Mouse (Mus musculus) kidney, embryonic 14.5 days (tissue): ENCODE results near the gene Hipk2. TPM values are rescaled to one million over a fixed set of nuclear protein-coding genes. Genes with fewer than 3 reads are reported as not detected.

ENCODE experiments used
- ATAC-seq: fragments of 200-750 bp; cut with Nextera tagmentation; 2 replicates; pipeline ENCODE4 v1.8.0; 2017; ENCODE audit warnings: moderate number of reproducible peaks, mild to moderate bottlenecking, moderate TSS enrichment, moderate library complexity; ENCODE audit not compliant: low FRiP score, low TSS enrichment
- H3K27ac ChIP-seq: fragments of 300-500 bp; sonication (generic); 2 replicates; pipeline ENCODE4 v1.5.1; 2014; ENCODE audit warnings: low read depth, mild to moderate bottlenecking, low read length, moderate library complexity, mixed read lengths
- H3K27me3 ChIP-seq: fragments of 300-500 bp; sonication (generic); 2 replicates; pipeline ENCODE4 v1.6.1; 2014; ENCODE audit warnings: mild to moderate bottlenecking, low read length; ENCODE audit not compliant: control insufficient read depth, insufficient read depth
- H3K36me3 ChIP-seq: fragments of 300-500 bp; sonication (generic); 2 replicates; pipeline ENCODE4 v1.6.1; 2014; ENCODE audit warnings: low read length, mixed read lengths; ENCODE audit not compliant: control insufficient read depth, insufficient read depth
- H3K4me1 ChIP-seq: fragments of 300-500 bp; sonication (generic); 2 replicates; pipeline ENCODE4 v1.6.1; 2014; ENCODE audit warnings: low read length, mixed read lengths; ENCODE audit not compliant: control insufficient read depth, insufficient read depth
- H3K4me2 ChIP-seq: fragments of 300-500 bp; sonication (generic); replicated peaks from 2 replicates; pipeline ENCODE4 v1.6.1; 2014; ENCODE audit warnings: low read depth, mild to moderate bottlenecking, low read length
- H3K4me3 ChIP-seq: fragments of 300-500 bp; sonication (generic); 2 replicates; pipeline ENCODE4 v1.5.1; 2014; ENCODE audit warnings: mild to moderate bottlenecking, low read length
- H3K9ac ChIP-seq: fragments of 300-500 bp; sonication (generic); 2 replicates; pipeline ENCODE4 v1.6.1; 2014; ENCODE audit warnings: low read depth, mild to moderate bottlenecking, low read length, moderate library complexity
- H3K9me3 ChIP-seq: fragments of 300-500 bp; sonication (generic); 2 replicates; pipeline ENCODE4 v1.6.1; 2016; ENCODE audit warnings: low read length; ENCODE audit not compliant: control insufficient read depth
- WGBS: fragments of 180-500 bp; shearing (Covaris S2); extraction: QIAGEN DNeasy Blood & Tissue Kit; methylation state at CpG from one replicate; pipeline ENCODE4 v1.1.7; 2014; 5-methylcytosine and 5-hydroxymethylcytosine counted together
- polyA plus RNA-seq: library from polyadenylated mRNA; unstranded; fragments of >200 nt; fragmentation: Nextera tagmentation; extraction: Ambion mirVana; gene quantifications from 2 replicates; pipeline ENCODE4 v1.2.1, GENCODE M21; 2014

The Hipk2 gene
- polyA plus RNA-seq, 1 experiment from 2014 or later = 33.6 TPM

GRCm38 (mm10) chr6:38847958-38848910 lies 27.7 kb downstream of the Hipk2 start:
- 62% methylated on average over 3 of the region's 3 CpGs for WGBS
- no peak for ATAC-seq
- Histone ChIP-seq H3K4me2 (no peak overlapping the region), H3K27me3 (no peaks in the 10 kb centered on the region), H3K27ac (no peak overlapping the region), H3K4me3 (no peak overlapping the region), H3K4me1 (peaks cover 13% of the 10 kb centered on the region; the same call in 1 of the 2 replicates), H3K9me3 (no peaks in the 10 kb centered on the region), H3K9ac (no peak overlapping the region), H3K36me3 (no peaks in the 10 kb centered on the region)

- H3K4me2 ChIP-seq = no peak overlapping the region
- no peaks in the 10 kb centered on the region for H3K27me3 ChIP-seq
- H3K36me3 ChIP-seq = no peaks in the 10 kb centered on the region
- no peak overlapping the region for H3K27ac ChIP-seq
- H3K9me3 ChIP-seq = no peaks in the 10 kb centered on the region
- no peak overlapping the region for H3K9ac ChIP-seq
- no peak for ATAC-seq
- no peak overlapping the region for H3K4me3 ChIP-seq
- peaks cover 17% of the 10 kb centered on the region; the same call in 1 of the 2 replicates for H3K4me1 ChIP-seq
- WGBS = 78% methylated on average over 1 of the region's 1 CpGs
Measured at GRCm38 (mm10) chr6:38847447-38847846, 28.5 kb downstream of the Hipk2 start.

- H3K4me3 ChIP-seq = no peak overlapping the region
- no peaks in the 10 kb centered on the region for H3K9me3 ChIP-seq
- ATAC-seq = no peak
- 86% methylated on average over 6 of the region's 6 CpGs for WGBS
- H3K27ac ChIP-seq = no peak overlapping the region
- no peaks in the 10 kb centered on the region for H3K27me3 ChIP-seq
- no peak overlapping the region for H3K9ac ChIP-seq
- peaks cover 17% of the 10 kb centered on the region; the same call in 1 of the 2 replicates for H3K4me1 ChIP-seq
- no peaks in the 10 kb centered on the region for H3K36me3 ChIP-seq
- no peak overlapping the region for H3K4me2 ChIP-seq
Measured at GRCm38 (mm10) chr6:38846330-38847195, 29.4 kb downstream of the Hipk2 start.

- H3K9me3 ChIP-seq = no peaks in the 10 kb centered on the region
- H3K4me1 ChIP-seq = peaks cover 17% of the 10 kb centered on the region; the same call in 1 of the 2 replicates
- H3K36me3 ChIP-seq = no peaks in the 10 kb centered on the region; the same call in 1 of the 2 replicates
- ATAC-seq = no peak
- H3K27ac ChIP-seq = no peak overlapping the region
- H3K4me2 ChIP-seq = no peak overlapping the region
- no peaks in the 10 kb centered on the region for H3K27me3 ChIP-seq
- H3K4me3 ChIP-seq = no peak overlapping the region
- H3K9ac ChIP-seq = no peak overlapping the region
- WGBS = 72% methylated on average over 5 of the region's 5 CpGs
Measured at GRCm38 (mm10) chr6:38845876-38846275, 30.1 kb downstream of the Hipk2 start.

- WGBS = 54% methylated on average over 1 of the region's 1 CpGs
- peaks cover 17% of the 10 kb centered on the region; the same call in 1 of the 2 replicates for H3K4me1 ChIP-seq
Measured at GRCm38 (mm10) chr6:38845117-38845516, 30.8 kb downstream of the Hipk2 start.

GRCm38 (mm10) chr6:38841551-38841950 lies 34.4 kb downstream of the Hipk2 start:
- no peak overlapping the region for H3K9ac ChIP-seq
- 92% methylated on average over 3 of the region's 3 CpGs for WGBS

More at GRCm38 (mm10) chr6:38845117-38845516, 30.8 kb downstream of the Hipk2 start:
- no peaks in the 10 kb centered on the region for H3K9me3 ChIP-seq
- no peak overlapping the region for H3K4me2 ChIP-seq
- no peak for ATAC-seq
- no peaks in the 10 kb centered on the region; the same call in 1 of the 2 replicates for H3K36me3 ChIP-seq
- no peak overlapping the region for H3K27ac ChIP-seq
- no peak overlapping the region for H3K9ac ChIP-seq
- no peak overlapping the region for H3K4me3 ChIP-seq
- no peaks in the 10 kb centered on the region for H3K27me3 ChIP-seq

GRCm38 (mm10) chr6:38840780-38841179 lies 35.2 kb downstream of the Hipk2 start:
- H3K36me3 ChIP-seq = no peaks in the 10 kb centered on the region; the same call in 1 of the 2 replicates
- no peak overlapping the region for H3K4me3 ChIP-seq
- H3K27me3 ChIP-seq = no peaks in the 10 kb centered on the region
- ATAC-seq = no peak
- no peak overlapping the region for H3K27ac ChIP-seq
- H3K9me3 ChIP-seq = no peaks in the 10 kb centered on the region
- 0 out of 2 replicates have a peak, but pooled peaks cover 4% of the 10 kb centered on the region for H3K4me1 ChIP-seq
- WGBS = 71% methylated on average over 1 of the region's 1 CpGs
- H3K9ac ChIP-seq = no peak overlapping the region
- H3K4me2 ChIP-seq = no peak overlapping the region

More at GRCm38 (mm10) chr6:38841551-38841950, 34.4 kb downstream of the Hipk2 start:
- Histone ChIP-seq H3K4me1 (peaks cover 8% of the 10 kb centered on the region; the same call in 1 of the 2 replicates), H3K4me2 (no peak overlapping the region), H3K9me3 (no peaks in the 10 kb centered on the region), H3K27ac (no peak overlapping the region), H3K4me3 (no peak overlapping the region), H3K36me3 (no peaks in the 10 kb centered on the region; the same call in 1 of the 2 replicates), H3K27me3 (no peaks in the 10 kb centered on the region)
- ATAC-seq = no peak

- no peak overlapping the region for H3K9ac ChIP-seq
- H3K4me2 ChIP-seq = no peak overlapping the region
- no peak overlapping the region for H3K4me3 ChIP-seq
- no peak for ATAC-seq
- no peaks in the 10 kb centered on the region for H3K9me3 ChIP-seq
- no peak overlapping the region for H3K27ac ChIP-seq
- no peaks in the 10 kb centered on the region for H3K27me3 ChIP-seq
- H3K4me1 ChIP-seq = 0 out of 2 replicates have a peak, but pooled peaks cover 4% of the 10 kb centered on the region
- no peaks in the 10 kb centered on the region; the same call in 1 of the 2 replicates for H3K36me3 ChIP-seq
- 94% methylated on average over 2 of the region's 2 CpGs for WGBS
Measured at GRCm38 (mm10) chr6:38840380-38840779, 35.6 kb downstream of the Hipk2 start.
